Mouse (Mus musculus): ENCODE measurements around the gene Irf2bp1.

Irf2bp1 gene

DNA sequence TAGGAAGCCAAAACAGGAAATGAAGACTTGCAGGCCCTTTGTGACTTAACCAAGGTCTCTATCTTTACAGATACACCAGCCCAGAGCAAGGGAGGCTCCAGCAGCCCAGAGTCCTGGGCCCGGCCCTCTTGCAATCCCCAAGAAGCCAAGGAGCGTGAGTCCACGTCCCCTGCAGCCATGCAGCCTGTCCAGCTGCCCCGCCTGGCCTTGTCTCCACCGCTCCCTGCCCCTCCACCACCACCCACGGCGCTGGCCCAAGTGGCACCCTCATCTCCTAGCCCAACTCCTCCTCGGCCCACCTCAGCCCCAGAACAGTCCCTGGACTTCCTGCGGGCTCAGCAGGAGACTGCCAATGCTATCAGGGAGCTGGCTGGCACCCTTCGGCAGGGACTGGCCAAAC is 3.4 kb upstream of the Irf2bp1 start:
- no peak for DNase-seq (ENCODE audit: low read depth, low spot score)

DNA sequence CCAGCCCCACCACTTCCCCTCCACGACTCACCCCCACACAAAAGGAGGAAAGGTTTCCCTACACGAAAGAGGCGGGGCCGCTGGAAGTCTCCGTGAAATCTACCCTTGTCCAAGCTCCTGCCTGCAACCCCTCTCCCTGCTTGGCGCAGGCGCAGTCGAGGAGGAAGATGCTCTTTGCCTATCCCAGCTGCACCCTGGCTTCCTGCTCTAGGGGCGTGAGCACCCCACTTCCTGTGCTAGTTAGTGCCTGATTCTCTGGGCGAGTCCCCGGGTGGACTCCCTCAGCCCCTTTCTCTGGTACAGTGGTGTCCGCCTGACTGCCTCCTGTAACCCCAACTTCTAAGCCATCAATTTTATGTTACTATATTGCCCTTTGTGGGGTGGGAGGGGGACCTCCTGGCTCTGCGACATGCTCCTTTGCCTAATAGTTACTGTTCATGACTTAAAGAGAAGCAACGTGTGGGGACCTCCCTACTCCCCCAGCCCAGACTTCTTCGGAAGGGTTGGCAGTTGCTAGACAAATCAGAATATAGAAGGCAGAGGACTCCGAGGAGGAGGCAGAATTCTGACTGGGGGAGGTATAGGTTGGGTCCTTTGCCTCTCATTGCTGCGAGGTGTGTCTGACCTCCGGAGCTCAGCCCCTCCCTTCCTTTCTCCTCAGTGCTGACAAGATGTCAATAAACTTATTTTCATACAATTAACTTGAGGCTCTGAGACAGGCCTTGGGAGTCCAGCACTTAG is 2.6 kb upstream of the Irf2bp1 start:
- DNase-seq (ENCODE audit: low read depth, low spot score): no peak

DNA sequence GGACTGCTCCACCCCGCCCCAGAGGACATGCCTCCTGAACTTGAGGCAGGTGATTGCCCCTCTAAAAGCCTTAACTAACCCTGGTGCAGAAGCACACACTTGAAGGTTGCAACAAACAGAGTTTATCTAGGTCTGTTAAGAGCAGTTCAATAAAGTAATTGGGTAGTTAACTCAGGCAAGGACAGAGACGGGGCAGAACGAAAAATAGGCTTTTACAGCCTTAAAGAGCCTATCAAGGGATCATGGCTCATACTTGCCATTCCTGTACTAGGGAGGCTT is 2.1 kb upstream of the Irf2bp1 start:
- no peak for DNase-seq (ENCODE audit: low read depth, low spot score)

DNA sequence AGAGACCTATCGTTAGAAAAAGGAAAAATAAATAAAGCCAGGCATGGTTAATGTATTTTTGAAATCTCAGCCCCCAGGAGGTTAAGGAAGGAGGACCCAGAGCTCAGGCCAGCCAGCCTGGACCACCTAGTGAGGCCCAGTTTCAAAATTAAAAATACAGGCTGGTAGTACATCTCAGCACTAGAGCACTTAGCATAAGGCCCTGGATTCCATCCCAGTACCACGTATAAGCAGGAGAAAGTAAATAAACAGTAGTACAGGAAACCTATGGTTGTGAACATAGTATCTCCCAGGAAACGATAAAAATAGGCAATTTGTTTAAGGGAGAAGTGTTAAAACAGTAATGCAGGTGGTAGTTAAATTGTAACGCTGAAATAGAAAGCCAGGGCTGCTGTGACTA is 1.7 kb upstream of the Irf2bp1 start:
- DNase-seq (ENCODE audit: low read depth, low spot score): no peak

DNA sequence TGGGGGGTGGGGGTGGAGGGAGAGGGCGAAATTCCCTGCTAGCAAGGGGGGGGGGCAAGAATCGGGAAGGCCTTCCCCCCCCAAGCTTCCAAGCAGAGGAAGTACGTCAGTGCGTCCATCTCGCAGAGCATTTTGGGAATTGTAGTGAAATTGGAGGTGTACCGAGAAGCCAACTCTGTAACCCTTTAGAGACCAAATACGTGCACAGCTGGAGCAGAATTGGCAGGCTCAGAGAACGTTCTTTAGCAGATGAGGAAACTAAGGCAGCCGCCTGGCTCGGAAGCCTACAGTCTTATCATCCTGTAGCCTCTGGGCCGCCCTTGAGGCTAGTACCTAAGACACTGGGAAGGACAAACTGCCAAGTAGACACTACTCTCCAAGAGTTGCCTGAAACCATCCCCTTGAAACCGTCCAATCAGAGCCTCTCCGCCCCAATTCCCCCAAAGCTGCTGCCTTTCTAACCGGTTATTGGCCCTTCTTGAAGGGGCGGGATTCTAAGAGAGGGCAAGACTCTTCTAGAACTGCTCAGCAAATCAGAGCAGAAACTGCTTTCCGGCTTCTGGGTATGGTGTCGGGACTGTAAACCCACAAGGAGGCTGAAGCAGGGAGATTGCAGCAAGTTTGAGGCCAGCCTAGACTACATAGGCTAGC is 871 bp upstream of the Irf2bp1 start:
- peak; percentile 87 for DNase-seq (ENCODE audit: low read depth, low spot score)

DNA sequence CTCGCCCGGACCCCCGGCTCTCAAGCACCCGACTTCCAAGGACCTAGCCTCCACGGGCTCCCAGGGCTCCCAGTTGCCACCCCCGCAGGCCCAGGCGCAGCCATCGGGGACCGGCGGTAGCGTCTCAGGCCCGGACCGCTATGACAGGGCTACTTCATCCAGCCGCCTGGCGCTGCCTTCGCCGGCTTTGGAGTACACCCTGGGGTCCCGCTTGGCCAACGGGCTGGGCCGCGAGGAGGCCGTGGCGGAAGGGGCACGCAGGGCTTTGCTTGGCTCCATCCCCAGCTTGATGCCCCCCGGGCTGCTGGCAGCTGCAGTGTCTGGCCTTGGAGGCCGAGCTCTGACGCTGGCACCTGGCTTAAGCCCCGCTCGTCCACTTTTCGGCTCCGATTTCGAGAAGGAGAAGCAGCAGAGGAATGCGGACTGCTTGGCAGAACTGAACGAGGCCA is 811 bp downstream of the Irf2bp1 start:
- DNase-seq (ENCODE audit: low read depth, low spot score): no peak

DNA sequence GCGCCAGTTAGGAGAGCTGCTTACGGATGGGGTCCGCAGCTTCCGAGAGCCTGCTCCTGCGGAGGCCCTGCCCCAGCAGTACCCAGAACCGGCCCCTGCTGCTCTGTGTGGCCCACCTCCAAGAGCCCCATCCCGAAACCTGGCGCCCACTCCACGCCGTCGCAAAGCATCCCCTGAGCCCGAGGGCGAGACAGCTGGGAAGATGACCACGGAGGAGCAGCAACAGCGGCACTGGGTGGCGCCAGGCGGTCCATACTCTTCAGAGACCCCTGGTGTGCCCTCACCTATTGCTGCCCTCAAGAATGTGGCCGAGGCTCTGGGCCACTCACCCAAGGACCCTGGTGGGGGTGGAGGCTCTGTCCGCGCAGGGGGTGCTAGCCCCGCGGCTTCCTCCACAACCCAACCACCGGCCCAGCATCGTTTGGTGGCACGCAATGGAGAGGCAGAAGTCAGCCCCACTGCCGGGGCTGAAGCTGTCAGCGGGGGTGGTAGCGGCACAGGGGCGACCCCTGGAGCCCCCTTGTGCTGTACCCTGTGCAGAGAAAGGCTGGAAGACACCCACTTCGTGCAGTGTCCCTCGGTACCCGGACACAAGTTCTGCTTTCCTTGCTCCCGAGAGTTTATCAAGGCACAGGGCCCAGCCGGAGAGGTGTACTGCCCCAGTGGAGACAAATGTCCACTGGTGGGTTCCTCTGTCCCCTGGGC is 1.7 kb downstream of the Irf2bp1 start:
- no peak for DNase-seq (ENCODE audit: low read depth, low spot score)

DNA sequence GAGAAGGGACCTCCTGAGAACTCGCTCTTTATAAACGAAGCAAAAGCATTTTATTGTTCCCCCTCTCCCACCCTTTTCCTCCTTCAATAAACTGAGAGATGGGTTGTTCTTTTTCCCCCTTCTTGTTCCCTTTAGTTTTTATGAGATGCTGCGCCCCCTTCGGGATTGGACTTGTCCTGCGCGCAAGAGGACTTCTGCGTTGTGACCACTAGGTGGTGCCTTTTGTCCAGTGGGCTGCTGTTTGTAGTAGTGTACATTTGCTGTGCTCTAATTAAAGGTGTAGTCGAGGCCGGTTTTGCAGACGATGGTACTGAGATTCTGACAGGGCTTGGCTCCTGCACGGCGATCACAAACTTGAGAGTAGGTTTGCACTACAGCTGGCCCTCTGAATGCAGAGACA is 2.6 kb downstream of the Irf2bp1 start:
- DNase-seq (ENCODE audit: low read depth, low spot score): no peak

DNA sequence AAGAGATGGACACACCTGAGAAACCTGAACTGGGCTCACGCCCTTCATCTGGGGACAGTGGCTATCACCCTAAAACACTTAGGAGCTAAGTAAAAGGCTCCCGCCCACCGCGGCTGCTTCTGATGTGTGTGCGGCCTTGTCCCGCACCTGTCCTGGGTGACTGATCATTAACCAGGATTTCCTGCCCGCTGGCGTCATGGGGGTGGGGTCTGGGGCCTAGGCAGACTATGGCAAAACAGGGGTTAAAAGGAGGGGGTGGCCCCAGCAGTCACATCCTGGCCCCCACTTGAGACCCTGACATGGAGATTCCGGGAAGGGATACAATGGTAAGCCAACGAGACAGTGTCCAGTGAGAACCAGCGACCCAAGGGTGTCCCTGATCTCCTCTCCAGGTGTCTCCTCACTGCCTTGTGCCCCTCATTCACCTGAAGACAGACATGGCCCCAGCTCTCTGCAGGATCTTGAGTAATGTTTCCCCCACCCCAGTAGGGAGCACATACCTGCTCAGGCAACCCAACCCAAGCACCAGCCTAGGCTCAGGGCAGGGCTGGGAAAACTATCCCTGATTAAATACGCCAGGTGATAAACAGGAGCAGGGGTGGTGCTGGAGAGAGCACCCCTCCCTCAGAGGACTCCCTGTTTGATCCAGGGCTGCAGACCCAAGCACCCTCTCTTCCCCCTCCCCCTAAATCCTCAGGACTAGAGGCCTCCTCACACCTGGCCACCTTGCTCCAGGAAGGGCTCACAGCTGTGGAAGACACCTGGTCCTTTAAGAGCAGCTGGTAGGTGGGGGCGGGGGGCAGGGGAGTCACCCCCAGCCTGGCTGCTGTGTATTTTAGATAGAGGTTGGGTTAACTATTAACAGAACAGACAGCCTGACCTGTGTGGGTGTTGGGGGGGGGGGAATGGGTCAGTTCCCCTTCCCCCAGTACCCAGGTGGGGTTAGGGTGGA is 3.5 kb downstream of the Irf2bp1 start:
- no peak for DNase-seq (ENCODE audit: low read depth, low spot score)

DNA sequence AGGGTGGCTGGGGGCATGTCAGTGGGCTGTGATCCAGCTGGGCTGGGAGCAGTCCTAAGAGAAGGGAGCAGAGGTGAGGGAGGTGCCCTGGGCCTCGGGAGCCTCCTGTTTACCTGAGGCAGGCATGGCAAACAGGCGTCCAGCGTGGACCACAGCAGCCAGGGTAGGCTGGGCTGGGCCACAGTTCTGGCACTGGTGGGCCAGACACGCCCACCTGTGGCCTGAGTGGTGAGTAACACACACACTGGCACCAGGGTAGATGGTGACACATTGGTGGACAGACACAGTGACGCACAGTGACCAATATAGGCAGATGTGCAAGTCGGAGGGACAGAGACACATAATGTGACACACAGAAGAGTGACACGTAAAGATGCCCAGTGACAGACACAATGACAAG is 6.7 kb downstream of the Irf2bp1 start:
- no peak for DNase-seq (ENCODE audit: low read depth, low spot score)

DNA sequence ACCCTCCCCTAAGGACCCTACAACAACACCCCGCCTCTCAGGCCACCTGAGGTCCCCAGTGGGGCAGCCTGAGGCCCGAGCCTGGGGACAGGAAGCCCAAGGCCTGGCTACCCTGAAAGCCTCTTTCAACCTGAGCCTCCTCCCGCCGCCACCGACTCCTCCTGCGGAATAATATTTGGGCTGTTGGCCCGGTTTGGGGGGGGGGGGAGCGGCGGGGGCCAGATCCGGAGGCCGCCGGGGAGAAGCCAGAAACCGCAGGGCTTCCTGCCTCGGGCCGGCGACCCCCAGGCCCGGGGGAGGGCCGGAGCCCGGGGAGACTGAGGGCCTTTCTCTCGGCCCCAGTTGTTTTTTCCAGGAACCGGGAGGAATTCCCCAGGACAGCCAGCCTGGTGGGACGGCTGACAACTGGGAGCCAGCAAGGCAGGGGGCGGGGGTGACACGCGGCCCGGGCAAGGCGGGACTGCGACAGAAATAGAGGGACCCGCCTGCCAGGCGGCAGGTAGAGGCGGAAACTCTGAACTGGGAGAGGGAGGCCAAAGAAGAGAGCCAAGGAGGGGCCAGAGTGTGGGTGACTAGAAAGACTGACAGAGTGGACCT is 8.3 kb downstream of the Irf2bp1 start:
- DNase-seq (ENCODE audit: low read depth, low spot score): no peak

DNA sequence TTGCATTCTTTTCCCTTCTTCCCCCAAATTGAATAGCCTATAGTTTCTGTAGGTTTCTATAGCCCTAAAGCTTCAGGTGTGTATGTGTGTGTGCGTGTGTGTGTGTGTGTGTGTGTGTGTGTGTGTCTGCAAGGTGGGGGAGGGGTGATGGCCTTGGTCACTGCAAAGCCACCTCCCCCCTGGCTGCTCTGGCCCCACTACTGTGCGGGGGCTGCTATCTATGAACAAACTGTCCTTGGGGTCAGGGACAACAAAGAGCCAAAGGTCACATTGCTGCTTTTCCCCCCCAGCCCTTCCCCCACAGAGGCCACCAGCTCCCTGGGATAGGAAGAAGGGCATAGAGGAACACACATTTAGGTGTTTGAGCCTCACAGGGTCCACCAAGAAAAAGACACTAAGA is 9.0 kb downstream of the Irf2bp1 start:
- DNase-seq (ENCODE audit: low read depth, low spot score): no peak

DNA sequence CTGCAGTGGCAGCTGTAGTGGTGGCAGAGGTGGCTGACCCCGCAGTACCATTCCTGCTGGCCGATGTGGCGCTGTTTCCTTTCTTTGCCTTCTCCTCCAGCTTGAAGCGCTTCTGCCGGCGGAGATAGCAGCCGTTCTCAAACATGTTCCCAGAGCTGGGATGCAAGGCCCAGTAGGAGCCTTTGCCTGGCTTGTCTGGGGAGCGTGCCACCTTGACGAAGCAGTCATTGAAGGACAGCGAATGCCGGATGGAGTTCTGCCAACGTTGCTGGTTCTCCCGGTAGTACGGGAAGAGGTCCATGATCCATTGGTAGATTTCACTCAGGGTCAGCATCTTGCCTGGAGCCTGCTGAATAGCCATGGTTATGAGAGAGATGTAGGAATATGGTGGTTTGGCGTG is 10.6 kb downstream of the Irf2bp1 start:
- no peak for DNase-seq (ENCODE audit: low read depth, low spot score)

DNA sequence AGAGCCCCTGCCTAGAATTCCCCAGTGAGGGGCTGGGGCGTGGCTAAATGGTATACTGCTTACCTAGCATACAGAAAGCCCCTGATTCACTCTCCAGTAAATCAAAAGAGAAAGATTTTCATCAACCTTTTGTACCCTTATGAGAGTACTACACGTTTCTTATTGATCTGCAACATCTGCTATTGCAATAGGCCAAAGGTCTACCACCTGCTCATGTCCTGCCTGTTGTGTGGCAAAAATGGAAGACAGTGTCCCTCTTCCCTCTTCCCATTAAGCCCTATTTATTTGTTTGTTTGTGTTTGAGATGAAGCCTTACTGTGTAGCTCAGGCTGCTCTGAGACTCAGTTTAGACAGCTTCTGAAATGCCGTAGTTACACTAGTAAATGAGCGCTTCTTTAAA is 12.2 kb downstream of the Irf2bp1 start:
- no peak for DNase-seq (ENCODE audit: low read depth, low spot score)

DNA sequence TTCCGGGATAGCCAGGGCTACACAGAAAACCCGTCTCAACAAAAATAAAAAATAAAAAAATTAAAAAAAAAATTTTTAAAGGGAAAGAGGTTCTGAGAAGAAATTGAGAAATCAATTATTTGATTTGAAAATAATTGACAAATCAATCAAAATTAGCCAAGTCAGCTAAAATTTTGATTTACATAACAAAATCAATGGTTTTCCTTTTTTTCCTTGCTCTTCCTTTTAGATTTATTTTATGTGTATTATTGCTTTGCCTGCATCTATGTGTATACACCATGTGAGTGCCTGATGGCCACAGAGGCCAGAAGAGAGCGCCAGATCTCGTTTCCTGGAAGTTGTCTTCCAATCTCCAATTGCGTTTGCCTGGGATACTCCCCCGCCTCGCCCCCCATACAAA is 14.1 kb downstream of the Irf2bp1 start:
- no peak for DNase-seq (ENCODE audit: low read depth, low spot score)

DNA sequence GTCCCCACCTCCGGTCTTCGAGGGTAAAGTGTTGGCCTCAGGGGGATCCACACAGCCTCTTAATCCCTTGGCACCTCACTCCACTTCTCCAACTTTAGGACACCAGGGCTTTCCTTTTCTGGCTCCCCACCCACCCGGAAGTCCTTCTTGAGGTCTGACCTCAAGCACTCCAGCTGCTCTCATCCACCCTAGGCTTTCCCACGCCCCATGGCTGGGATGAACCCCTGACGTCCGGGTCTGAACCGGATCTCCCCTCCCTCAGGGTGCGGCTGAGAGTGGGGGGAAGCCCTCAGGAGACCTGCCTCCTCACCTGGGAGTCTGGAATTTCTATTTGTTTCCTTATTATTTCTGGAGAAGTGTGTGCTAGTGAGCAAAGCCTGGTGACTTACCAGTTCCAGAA is 17.2 kb downstream of the Irf2bp1 start:
- no peak for DNase-seq (ENCODE audit: low read depth, low spot score)

DNA sequence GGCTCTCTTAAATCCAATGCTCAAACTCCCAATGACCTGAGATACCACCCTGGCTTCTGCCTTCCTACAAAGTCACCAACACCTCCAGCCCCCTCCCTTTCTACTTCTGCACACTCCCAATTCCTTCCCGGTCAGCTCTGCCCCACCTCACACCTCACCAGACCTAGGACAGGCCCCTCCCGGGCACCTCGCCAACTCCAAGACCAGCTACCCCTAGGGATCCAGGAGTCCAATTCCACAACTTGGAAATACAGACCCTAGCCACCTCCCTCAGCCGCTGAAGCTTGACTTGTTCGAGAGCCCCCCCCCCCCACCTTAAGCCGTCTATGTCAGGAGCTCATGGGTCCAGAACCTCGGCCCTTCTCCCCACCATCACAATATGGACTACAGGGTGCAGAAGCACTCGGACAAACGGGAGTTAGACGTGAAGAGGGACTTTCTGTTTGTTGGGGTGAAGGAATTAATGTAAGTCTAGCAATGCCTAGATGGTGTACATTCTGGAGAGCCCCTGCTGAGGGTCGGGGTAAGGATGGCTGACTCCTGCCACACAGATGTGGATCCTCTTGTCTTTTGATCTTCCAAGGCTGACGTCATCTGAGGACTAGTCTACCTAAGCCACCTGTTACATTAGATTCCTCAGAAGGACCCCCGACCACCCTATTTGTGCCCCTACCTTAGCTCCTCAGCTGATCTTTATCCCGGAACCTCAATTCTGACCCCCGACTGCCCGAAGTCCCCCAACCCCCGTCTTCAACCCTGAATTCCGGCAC is 18.5 kb downstream of the Irf2bp1 start:
- DNase-seq (ENCODE audit: low read depth, low spot score): no peak

DNA sequence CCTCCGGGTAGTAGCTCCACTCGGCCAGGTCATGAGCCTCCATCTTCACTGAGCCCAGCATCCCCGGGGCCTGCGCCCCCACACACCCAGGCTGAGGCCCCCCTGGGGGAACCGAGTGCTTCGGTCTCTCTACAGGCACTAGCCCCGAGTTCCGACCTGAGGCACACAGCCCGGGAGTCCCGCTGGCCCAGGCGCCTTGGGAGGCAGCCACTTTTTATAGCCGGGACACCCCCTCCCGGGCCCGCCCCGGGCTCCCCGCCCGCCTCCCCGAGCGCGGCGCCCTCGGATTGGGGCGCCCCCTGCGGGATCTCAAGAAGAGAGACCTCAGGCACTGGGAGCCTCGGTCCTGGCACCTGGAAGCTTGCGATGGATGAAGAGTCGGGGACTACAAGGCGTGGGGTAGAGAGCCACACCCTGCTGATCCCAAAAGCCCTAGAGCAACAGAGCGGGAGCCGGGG is 19.5 kb downstream of the Irf2bp1 start, which contains the start of gene Foxa3:
Foxa3 (minus strand) TSS at position 182 of the 458 bp plus-strand sequence.
- no peak for DNase-seq (ENCODE audit: low read depth, low spot score)

DNA sequence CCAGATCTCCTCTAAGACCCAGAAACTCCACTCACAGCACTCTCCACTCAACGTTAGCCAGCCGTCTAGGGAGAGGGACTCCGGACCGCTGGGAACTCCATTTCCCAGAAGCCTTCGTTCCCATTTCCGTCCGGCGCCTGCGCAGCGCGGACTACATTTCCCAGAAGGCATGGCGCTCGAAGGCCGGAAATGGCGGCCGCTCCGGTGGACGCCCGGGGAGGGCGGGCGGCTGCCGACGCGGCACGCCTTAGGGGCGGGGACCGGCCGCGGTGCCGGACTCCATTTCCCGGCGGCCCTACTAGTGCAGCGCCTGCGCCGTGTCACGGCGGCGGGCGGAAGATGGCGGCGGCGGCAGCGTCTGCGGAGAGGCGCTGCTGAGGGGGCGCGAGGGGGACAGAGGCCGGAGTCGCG is 20.3 kb downstream of the Irf2bp1 start, which contains the start of gene Sympk:
Sympk (plus strand) TSS at position 282 of the 411 bp plus-strand sequence.
- DNase-seq (ENCODE audit: low read depth, low spot score): peak; percentile 91

DNA sequence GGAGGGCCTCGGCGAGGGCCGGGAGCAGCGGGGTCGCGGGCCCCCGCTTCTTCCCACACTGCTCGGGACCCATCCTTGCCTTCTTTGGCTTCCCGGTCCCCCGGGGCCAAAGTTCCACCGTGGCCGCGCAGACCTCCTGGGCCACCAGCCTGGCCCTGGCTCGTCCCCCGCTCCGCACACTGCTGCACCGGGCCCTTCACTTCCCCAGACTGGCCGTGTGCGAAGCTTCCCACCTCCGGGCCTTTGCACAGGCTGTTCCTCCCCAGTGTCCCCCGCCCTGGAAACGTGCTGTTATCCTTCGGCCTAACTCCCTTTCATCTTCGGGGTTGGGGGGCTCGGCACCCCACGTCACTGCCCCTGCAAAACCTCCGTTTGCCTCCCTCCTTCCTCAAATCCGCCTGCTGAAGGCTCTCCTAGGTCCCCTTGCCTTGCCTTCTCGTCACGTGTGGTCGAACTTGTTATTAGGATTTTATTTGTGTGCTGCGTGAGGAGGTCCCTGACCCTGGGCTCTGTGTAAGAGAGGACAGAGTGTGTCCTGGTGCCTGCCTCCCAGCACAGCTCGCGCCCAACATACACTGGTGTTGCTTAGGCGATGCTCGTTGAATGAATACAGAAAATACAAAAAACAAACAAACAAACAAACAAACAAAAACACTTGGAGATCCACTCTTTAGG is 20.9 kb downstream of the Irf2bp1 start:
- DNase-seq (ENCODE audit: low read depth, low spot score): no peak

All from brain, embryonic 18.5 days (tissue).